Mouse (Mus musculus) cerebellum, postnatal 4 days (tissue): ENCODE data around the gene Sfxn2.
A peak's percentile ranks its signal among the peaks of the same experiment; 100 is the strongest.

Experiments used
- DNase-seq, 2 experiments: peaks; one replicate each; pipeline ENCODE4 v3.0.0; 2022; ENCODE audit warnings: low spot score in 2 of 2, mixed read lengths in 1 of 2

The Sfxn2 gene

DNA sequence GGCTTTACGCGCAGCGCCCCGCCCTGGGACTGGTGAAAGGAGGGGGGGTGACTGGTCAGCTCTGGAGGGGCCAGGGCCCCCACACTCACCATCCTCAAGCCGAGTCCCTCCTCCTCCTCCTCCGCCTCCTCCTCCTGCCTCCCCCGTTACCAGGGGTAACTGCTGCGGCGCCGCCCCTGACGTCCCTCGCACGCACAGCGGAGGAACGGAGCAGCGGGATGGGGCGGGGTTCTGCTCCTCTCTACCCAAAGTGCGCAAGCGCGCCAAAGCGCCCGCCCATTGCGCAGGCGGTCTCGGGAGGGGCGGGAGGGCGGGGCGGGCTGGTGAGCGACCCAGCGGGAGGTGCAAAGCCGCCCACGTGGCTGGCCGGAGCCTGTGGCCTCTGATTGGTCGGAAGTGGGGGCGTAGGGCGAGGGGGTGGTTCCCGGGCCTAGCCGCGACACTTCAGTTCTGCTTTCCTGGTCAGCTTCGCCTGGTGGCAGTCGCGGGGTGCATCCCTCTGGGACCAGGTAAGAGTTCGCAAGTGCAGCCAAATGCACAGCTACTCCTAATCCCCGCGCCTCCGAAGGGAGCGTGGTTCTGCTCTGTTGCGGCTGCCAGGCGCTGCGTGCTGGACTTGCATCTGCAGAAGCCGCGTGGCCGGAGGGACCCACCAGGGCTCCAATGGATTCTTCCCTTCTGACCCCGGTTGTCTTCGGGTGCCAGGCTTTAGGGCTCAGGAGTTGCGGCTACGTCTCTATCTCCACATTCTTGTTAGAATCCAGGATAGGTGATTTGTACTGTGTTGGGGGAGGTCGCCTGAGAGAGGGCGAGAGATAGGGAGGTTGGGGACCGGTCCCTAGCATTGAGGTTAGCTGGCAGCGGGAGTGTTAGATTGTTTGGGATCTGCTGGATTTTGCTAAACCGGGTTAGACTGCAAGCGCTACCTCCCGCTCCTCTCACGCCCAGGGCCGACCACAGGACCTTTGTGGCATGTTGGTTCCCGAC, at the start of gene Sfxn2, which contains the start of gene Arl3:
Gene Sfxn2 (plus strand): TSS at position 415 of the 987 bp plus-strand sequence.
Gene Arl3 (minus strand): TSS at position 248 of the 987 bp plus-strand sequence.
- DNase-seq = peak; percentile 87 to 95

DNA sequence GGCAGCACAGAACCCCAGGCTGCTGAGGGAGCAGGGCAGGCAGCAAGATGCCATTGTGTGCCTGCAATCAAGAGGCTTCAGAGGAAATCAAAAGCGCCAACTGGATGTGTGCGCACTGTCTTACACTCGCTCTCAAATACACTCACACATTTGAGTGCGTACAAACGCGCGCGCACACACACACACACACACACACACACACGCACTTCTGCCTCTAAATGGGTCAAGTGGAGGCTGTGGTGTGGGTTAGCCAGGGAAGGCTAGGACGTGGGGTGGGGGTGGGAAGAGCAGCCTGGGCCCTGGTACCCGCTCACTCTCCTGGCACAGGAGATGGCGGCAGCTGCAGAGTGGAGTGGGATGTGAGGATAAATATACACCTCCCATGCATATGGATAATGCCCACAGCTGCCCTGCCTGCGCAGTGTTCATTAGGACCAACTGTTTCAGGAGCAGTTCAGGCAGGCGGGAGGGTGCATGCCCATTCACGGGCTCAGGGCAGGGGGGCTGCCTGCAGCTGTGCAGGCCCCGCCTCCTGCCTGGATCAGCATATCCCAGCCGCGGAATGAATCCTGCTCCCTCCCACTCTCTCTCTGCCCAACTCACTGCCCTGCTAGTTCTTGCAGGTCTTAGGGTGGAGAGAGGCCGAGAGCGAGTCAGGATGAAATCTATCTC, 49.5 kb upstream of the Sfxn2 start:
- DNase-seq = peak in 1 of 2 experiments; percentile 66

DNA sequence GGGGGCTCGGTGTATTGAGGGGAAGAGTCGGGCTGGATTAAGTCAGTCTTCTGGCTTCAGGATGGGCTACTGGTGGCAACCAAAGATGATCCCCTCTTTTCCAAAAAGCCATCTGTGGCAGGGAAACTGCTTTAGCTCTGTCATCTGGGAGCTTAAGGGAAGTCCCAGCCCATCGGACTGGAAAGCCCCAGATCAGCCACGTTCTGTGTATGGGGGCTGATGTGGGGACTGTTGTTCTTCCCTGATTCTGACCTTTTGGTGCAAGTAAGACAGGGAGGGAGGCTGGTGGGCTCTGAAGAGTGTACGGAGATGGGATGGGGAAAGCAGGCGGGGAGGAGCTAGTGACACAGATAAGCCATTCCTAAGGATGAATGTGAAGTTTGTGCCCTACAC, 49.0 kb upstream of the Sfxn2 start:
- no peak for DNase-seq

DNA sequence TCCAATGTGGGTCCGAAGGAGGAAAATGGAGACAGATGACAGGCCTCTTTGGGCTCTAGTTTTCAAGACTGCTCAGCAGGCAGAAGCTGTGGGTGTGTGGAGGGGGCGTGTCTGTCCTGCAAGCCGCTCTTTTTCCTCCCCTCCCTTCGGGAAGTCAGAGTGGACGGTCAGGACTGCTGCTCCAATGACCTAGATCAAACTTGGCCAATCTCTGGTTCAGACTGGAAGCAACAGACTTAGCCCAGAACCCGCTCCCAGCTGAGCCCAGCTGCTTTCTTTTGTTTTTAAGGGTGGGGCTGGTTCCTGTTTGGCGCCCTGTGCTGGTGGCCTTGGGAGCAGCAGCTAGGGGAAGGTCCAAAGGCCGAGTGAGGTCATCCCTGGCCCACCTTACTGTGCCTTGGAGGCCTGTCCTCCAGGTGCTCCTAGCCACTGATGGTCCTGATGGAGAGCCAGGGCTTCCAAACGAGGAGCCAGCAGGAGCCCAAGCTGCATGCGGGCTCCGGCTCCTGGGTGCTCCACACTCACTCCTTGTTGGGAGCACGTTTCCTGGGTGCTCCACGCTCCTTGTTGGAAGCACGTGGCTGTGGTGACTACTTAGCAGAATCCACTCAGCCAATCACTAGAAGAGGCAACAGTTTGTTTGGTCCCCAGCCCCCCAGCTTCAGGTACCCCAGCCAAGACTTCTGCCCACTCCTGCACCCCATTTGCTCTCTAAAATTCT, 48.4 kb upstream of the Sfxn2 start:
- no peak for DNase-seq

DNA sequence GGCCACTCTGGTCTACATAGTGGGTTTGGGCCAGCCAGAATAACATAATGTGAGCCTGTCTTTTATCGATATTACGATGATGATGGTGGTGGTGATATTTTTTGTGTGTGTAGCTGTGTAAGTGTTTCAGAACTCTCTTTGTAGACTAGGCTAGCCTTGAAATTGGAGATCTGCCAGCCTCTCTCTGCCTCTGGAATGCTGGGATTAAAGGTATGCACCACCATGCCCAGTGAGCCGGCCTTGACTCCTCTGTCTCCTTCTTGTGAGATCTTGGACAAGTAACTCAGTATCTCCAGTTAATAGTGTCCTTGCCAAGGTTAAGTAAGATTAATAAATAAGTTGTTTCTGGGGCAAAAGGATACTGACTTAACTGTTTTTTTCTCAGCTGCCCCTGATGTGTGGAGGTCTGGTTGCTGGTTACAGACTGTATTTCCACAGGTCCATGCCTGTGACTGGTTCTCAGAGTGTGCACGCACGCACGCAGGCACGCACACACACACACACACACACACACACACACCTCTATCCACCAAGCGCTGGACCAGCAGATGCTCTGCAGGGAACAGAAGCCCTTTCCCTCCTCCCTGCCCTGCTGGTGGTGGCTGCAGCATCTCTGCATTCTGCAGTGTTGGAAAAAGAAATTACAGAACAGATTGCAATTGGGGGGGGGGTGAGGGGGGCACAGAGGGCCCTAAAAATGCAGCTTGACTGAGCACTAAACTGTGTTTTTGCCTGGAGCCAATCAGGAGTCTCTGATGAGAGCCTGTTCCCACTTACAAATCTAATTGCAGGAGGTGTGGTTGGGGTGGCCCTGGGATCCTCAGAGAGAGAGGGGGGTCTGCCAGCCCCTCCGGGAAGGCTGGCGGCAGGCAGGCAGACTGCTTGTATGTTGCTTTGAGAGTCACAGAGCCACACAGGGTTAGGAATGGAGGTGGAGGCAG, 47.2 kb upstream of the Sfxn2 start:
- no peak for DNase-seq

DNA sequence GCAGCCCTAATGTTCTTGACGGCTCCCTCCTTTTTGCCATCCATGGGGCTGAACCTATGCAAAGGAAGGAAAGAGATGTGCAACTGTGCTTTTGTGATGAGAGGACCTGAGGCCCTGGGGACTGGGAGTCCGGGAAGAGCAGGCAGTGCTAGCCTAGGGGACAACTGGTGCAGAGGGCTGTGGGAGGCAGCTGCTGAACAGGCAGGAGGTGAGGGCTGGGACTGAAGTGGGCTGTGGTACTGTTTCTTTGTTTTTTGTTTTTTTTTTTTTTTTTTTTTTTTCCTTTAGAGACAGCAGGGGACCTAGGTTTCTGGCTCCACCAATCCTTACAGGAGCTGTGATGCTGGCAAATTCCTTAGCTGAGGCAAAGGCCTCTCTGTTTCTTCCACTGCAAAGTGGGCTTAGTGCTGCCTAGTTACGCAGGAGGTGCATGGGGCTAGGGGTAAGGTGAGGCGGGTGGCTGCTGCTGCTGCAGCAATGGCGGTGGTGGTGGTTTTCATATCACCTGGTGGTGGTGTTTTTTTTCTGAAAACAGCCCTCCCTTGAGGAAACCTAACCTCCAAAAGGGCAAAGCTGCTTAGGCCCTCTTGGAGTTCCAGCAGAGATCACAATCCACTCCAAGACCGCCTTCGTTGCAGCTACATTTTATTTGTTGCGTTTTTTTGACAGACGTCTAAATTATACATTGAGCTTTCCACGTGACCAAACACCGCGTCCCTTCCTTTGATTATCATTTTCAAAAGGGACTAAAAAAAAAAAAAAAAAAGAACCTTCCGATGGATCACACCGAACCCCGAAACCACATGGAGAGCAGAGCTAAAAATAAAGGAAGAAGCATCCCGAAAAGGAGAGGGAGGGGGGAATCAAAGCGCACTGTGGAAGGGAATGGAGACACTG, 45.3 kb upstream of the Sfxn2 start:
- DNase-seq = no peak

DNA sequence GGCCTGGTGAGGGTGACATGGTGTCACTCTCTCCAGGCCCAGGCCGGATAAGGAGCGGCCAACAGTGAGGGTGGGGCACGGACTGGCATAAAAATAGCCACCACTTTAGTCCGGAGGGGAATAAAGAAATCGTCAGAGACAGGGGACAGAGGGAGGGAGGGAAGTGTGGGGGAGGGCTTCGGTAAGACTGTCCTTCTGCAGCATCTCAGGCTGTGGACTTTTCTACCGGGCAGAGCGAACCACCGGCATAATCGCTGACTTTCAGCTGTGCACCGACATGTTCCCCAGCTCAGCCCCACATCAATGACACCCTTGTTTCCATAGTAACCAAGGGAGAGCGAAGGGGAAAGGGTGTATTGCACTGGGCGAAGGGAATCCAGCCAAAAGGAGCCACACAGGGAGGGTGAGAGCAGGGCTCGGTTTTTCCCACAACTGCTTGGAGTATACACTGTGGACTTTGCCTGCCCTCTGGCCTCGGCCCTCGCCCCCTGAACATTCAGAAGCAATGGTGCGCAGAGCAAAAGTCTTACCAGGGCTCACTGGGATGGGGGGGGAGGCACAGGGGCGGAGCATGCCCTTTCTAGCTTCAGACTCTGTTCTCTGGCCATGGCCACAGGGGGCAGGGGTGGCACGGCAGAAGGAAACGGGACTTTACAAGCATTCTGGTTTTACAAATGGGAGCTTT, 44.5 kb upstream of the Sfxn2 start:
- DNase-seq = peak in 1 of 2 experiments; percentile 56

DNA sequence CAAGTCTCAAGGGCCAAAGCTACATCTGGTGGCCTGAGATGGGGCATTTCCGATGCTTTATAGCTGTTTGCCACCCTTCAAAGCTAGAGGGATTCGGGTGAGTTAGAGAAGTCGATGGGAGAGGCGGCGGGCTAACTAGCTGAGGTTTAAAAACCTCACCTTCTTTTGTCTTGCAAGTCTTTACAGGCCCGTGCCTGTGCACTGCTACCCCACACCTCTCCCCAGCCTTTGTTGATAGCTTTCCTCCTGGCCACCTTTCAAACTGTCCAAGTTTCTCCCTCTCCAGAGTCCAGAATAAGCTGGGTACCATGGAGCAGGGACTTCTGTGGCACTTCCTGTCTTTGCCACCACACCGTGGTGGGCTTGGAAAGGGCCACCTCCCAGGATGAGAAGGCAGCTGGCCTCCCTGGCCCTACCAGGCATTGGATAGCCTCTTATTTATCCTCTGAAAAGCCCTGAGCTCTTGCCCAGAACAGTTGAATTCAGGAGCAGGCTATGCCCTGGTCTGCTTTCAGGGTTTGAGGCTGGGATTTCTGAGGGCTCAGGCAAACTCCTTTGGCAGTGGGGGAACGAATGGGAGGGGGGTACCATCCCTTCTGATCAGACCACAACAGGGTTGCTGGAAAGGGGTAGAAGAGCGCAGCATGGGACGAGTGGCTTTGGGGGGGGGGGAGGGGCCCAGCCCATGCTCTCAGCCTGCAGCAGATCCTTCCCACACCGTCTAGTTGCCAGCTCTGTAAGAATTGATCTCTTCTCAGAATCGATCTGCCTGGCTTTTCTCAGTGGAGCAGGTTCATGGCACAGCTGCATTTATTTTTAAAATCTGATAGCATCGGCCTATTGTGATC, 43.3 kb upstream of the Sfxn2 start:
- DNase-seq = no peak

DNA sequence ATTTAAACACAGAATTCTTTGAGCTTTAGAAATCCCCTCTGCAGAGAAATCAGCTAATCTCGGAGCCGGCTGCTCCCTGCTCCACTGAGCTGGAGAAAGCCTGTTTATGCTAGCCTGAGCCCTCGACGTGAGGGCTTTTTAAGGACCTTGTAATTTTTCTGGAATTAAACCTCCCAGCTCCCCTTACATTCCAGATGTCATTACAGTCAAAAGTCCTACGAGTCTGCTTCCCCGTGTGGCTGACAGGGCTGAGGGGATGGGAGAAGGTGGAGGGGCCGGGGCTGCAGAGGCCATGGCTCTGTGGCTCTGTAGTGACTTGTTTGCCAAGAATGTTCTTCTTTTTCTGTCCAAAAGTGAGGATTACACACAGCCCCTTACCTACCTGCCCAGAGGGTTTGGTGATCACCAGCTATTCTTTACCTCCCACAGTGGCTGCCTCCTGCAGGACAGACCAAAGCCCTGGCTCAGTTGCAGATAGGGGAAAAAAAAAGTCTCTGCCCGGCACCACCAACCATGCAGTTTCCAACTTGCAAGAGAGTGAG, 42.6 kb upstream of the Sfxn2 start:
- DNase-seq = no peak

DNA sequence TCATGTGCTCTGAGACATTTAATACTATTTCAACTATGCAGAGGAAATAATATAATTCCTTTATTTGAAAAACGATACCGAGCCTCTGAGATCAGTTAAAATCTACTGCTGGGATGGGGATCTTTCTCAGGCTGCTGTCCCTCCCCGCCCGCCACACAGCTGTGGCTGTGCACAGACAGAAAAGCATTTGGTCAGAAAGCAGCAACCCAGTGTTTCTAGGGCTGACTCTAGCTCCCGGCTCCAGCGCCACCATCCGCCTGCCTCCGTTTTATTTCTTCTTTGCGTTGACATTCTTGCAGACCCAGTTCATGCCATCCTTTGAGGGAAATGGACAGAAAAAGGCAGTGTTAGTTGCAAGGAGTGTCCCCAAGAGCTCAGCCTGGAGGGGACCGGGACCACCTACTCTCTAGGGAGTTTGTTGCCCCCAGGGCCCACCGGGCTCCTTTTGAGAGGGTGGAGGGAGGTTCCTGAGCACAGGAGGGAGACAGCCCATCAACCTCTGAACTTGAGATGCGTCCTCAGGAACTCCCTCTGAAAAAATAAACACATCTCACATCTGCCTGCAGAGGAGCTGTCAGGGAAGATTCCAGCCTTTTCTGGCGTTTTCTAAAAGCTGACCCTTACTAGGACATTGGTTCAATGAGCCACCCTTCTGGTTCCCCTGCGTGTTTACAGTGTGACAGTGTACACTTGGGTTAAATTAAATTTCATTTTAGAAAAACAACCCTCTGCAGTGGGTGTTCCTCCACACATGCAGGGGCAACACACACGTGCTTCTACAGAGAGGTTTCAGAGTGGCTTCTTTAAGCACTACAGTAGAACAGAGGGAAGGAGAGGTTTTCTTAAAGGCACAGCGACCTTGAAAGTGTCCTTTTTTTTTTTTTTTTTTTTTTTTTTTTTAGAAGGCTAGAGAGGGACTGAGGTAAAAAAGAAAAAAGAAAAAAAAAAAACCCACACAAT, 41.8 kb upstream of the Sfxn2 start:
- no peak for DNase-seq

DNA sequence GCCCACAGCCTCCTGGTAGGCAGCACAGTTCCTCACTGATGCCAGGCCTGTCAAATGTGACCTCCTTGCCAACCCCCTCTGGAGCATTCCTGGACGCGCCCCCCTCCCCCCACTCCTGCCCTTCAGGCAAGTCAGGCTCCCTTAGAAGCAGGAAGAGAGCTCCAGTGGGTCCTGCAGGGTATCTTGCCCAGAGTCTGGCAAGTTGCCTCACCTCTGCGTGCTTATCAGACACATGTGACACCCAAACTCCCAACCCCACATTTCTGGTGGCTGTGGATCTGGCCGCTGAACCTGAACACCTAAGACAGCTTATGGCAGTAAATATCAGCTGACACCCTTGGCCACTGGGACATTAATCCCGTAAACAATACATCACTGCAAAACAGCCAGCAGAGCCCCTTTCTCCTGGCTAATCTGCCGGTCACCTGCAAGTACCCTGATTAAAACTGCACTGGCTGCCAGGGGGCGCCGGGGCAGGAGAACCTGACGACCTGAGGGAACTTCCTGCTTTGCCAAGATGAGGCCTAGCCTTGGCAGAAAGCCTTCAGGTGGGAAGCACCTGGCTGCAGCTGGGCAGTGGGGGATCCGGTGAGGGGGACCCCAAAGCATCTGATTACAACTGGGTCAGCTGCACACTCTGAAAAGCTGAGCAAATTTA, 41.0 kb upstream of the Sfxn2 start:
- no peak for DNase-seq

DNA sequence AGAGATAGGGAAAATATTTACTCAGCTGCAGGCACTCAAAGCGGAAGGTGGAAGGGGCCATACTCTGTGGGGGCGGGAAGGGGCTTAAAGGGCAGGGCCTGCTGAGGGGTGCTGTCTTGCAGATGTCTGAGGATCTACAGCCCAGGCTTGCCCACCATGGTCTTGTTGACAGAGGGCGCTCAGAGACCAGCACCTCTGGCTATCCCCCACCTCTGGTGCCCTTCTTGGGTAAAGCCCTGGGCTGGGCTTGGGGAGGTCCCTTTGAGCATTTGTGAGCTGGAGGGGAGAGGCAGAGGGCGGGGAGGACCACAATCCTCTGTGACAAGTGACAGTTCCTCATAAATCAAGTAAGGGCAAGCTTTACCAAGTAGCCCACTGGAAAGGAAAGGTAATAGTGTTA, 40.1 kb upstream of the Sfxn2 start:
- no peak for DNase-seq

DNA sequence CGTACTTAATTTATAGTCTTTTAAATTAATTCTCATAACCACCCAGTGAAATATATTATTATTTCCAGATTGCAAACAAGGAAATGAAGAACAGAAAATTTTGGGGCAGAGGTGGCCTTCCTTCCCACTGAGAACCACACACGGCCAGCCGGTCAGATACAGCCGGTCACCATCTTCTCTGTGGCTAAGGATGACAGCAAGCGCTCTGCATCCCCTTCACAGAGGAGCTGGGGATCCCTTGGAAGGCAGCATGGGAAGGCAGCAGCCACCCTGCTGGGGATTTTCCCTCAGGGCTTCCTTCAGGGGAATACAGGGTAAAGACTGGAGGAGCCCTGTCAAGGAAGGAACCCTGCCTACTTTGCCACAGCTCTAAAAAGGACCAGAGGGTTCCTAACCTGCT, 39.6 kb upstream of the Sfxn2 start:
- DNase-seq = no peak

DNA sequence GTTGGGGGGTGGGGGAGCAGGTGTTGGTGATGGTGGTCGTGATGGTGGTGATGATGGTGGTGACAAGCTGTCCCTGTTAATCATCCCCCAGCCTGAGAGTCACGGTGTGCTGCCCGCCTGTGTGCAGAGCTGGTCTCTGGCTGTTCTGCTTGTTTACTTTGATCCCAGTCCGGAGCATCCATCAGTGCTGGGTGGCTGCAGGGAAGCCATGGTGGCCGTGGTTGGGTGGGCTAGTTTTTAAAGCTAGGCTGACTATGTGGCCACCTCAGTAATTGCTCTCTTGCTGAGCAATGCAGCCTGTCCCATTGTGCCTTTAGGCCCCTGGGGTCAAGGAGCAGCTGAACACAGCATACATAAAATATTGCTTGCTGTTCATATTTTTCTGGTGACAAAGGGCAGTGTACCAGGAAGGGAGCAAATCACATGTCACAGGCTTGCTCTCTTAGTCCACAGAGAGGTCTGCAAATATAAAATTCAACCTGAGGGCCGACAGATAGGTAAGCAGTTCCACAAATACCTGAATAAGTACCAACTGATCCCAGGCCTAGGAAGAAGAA, 38.5 kb upstream of the Sfxn2 start:
- DNase-seq = no peak

DNA sequence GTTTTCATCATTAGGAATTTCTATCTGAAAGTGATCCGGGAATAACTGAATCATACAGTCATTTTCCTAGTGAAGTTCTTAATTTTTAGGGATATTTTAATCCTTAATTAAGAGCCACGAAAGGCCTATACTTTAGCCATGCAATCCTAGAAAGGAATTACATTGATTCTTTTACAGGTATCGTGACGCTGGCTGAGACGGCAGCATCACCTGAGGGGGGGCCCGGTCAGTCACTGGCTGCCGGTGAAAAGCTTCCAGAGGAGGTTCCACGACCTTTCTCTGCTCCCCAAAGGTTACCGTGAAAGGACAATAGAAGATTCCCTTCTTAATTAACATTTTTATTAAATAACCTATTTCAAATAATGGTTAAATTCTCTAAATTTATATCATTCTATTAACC, 35.8 kb upstream of the Sfxn2 start:
- no peak for DNase-seq

DNA sequence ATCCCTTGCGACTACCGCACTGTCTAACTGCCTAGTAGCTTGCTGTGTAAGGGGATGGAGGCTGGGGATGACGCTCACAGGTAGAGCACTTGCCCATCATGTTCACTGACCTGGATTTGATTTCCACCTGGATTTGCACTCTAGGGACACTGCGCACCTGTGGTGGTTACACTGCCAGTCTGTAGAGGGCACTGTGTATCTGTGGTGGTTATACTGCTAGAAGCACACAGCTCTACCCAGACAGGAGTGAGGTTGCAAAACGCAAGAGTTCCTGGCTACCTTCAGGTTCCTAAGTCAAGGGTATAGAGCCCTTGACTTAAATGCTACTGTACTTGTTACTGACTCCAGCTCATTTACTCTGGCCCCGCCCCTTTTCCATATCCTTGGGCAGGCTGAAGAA, 35.0 kb upstream of the Sfxn2 start:
- DNase-seq = no peak
